Mouse (Mus musculus): ENCODE measurements around the gene Rrnad1. TPM values are rescaled to one million over a fixed set of nuclear protein-coding genes. Genes with fewer than 3 reads are reported as not detected.
"Not testable (repeated sequence)": the region's sequence is repeated elsewhere in the genome, so short reads cannot be mapped to it uniquely, and the experiment has no call there.

Gene Rrnad1
- polyA plus RNA-seq, 1 experiment from 2014 or later, result 12.8 TPM

DNA sequence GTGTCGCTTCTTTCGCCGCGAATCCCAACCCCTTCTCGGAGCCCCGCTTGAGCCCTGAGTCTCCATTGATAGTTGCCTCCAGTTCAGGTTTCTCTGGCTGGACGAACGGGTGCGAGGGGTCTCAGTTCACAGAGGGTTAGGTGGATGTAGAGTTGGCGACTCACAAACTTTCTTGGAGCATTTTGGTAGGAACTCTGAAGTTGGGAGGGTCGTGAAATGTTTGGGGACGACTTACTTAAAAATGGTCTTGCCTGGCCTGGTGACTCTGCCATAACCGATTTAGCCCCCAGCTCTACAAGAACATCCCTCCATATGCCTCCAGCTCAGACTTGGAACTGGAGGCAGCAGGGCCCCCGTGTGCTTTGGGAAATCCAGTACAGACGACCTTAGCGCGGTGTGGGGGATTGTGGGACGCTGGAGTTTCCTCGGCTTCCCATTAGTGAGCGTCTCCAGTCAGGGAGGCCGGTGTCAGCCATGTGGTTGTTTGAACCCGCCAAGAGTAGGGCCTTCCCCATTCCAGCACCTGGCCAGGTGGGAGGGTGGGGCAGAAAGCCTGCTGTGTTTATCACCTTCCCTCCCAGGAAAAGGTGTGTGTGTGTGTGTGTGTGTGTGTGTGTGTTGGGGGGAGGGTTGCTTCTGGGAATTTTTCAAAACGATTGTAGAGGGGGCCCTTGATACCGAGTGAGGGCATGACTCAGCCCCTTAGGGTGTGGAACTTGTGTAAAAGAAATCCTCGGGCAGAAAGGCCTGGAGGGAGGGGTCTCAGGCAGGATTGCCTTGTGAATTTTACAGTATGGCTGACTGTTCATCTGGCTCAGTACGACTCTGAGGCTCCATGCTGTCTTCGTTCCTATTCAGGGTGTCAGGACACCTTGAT lies 23.3 kb downstream of the Rrnad1 start:
- Histone ChIP-seq H3K4me2 (ENCODE audit: low read depth, low read length) (peak overlapping the region; percentile 79), H3K4me1 (ENCODE audit: control insufficient read depth, insufficient read depth, low read length) (peaks cover 35% of the 10 kb centered on the region), H3K9me3 (ENCODE audit: control insufficient read depth, low read length) (no peaks in the 10 kb centered on the region), H3K9ac (ENCODE audit: low read depth, low read length) (peak overlapping the region; percentile 97), H3K27me3 (replicated peaks; ENCODE audit: control insufficient read depth, insufficient read depth, low read length) (no peaks in the 10 kb centered on the region), H3K36me3 (ENCODE audit: control insufficient read depth, insufficient read depth, low read length) (no peaks in the 10 kb centered on the region), H3K27ac (replicated peaks; ENCODE audit: low read depth, low read length) (peak overlapping the region; percentile 96), H3K4me3 (ENCODE audit: low read depth, low read length) (peak overlapping the region; percentile 99)
- under 1% methylated on average over 21 of the region's 27 CpGs for WGBS
- peak; percentile 73 for DNase-seq (ENCODE audit: low spot score)
- no peak for ATAC-seq (ENCODE audit: low read depth)

DNA sequence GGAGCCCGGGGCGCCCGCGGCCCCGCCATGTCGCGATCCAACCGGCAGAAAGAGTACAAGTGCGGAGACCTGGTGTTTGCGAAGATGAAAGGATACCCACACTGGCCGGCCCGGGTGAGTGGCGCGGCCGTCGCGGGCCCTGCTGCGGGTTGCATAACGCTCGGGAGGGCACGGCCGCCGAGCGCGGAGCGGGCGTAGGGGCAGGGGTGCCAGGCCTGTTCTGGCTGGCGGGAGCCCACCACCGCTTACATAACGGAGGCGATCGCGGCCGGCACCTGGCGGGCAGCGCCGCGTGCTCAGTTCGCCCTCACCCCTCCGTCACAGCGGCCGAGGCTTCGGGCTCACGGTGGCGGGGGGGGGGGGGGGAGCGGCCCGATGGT lies 23.9 kb downstream of the Rrnad1 start:
- Histone ChIP-seq H3K27me3 (replicated peaks; ENCODE audit: control insufficient read depth, insufficient read depth, low read length) (no peaks in the 10 kb centered on the region), H3K27ac (replicated peaks; ENCODE audit: low read depth, low read length) (peak overlapping the region; percentile 96), H3K9me3 (ENCODE audit: control insufficient read depth, low read length) (no peaks in the 10 kb centered on the region), H3K4me2 (ENCODE audit: low read depth, low read length) (peak overlapping the region; percentile 79), H3K9ac (ENCODE audit: low read depth, low read length) (peak overlapping the region; percentile 97), H3K36me3 (ENCODE audit: control insufficient read depth, insufficient read depth, low read length) (no peaks in the 10 kb centered on the region), H3K4me3 (ENCODE audit: low read depth, low read length) (peak overlapping the region; percentile 99), H3K4me1 (ENCODE audit: control insufficient read depth, insufficient read depth, low read length) (peaks cover 35% of the 10 kb centered on the region)
- ATAC-seq (ENCODE audit: low read depth) (peak; percentile 4; the same call in 1 of the 2 replicates), DNase-seq (ENCODE audit: low spot score) (no peak)
- WGBS, result 0% methylated on average over 10 of the region's 47 CpGs

DNA sequence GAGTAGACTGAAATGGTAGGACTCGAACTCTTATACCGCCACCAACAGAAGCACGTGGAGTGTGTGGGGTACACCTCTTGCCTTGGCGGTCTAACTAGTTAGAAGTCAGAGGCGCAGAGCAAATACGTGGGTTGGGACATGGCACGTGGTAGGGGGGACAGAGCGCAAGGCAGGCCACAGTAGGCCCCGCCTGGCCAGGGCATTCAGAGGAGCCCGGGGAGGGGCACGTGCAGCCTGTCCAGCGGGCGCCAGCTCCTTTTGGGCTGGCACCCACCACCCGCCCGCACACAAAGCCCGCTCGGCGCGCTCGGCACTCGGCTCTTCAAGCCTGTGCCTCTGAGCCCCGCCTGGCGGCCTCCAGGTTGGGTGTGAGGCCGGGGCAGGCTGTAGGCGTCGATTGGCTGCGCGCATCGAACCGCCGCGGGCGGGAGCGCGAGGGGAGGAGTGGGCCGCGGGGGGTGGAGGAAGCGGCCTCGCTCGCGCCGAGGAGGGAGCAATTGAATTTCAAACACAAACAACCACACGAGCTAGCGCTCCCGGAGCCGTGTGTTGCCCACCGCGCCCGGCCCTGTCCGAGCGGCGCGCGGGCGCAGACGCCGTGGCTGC lies 24.5 kb downstream of the Rrnad1 start, which contains the start of gene Hdgf:
Gene Hdgf (plus strand): TSS at position 442 of the 606 bp plus-strand sequence.
- peak; percentile 99 for DNase-seq (ENCODE audit: low spot score)
- peak within 1 kb of the TSS; percentile 96 for H3K27ac ChIP-seq (replicated peaks; ENCODE audit: low read depth, low read length)
- peak within 1 kb of the TSS; percentile 99 for H3K4me3 ChIP-seq (ENCODE audit: low read depth, low read length)
- H3K9me3 ChIP-seq (ENCODE audit: control insufficient read depth, low read length), result no peaks in the 10 kb centered on the region
- H3K4me2 ChIP-seq (ENCODE audit: low read depth, low read length), result peak within 1 kb of the TSS; percentile 79
- no peaks in the 10 kb centered on the region for H3K27me3 ChIP-seq (replicated peaks; ENCODE audit: control insufficient read depth, insufficient read depth, low read length)
- 0% methylated on average over 36 of the region's 57 CpGs for WGBS
- ATAC-seq (ENCODE audit: low read depth), result peak; percentile 96
- no peaks in the 10 kb centered on the region for H3K36me3 ChIP-seq (ENCODE audit: control insufficient read depth, insufficient read depth, low read length)
- H3K4me1 ChIP-seq (ENCODE audit: control insufficient read depth, insufficient read depth, low read length), result peaks cover 33% of the 10 kb centered on the region
- peak within 1 kb of the TSS; percentile 97 for H3K9ac ChIP-seq (ENCODE audit: low read depth, low read length)

DNA sequence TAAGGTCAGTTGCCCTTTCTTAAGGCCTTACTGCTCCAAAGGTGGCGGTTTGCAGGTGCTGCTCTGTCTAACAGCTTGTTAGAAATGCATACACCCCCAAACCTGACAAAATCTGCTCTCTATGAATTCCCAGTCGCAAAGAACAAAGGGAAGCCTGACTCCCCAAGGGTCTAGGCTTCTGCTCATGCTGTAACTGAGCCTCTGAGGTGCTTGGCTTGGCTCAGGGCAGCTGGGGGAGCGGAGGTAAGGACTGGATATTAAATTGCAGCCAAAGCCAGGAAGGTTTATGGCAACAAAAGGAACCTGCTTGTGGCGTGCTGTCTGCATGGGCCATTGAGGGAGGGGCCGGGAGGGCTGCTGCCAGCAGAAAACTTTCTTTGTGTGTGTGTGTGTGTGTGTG lies 26.7 kb downstream of the Rrnad1 start:
- ATAC-seq (ENCODE audit: low read depth) (peak; percentile 34; the same call in 1 of the 2 replicates), DNase-seq (ENCODE audit: low spot score) (peak; percentile 77)
- peaks cover 11% of the 10 kb centered on the region for H3K4me1 ChIP-seq (ENCODE audit: control insufficient read depth, insufficient read depth, low read length)
- H3K4me2 ChIP-seq (ENCODE audit: low read depth, low read length), result no peak overlapping the region
- no peak overlapping the region for H3K4me3 ChIP-seq (ENCODE audit: low read depth, low read length)
- no peaks in the 10 kb centered on the region for H3K9me3 ChIP-seq (ENCODE audit: control insufficient read depth, low read length)
- no peak overlapping the region for H3K9ac ChIP-seq (ENCODE audit: low read depth, low read length)
- H3K27me3 ChIP-seq (replicated peaks; ENCODE audit: control insufficient read depth, insufficient read depth, low read length), result no peaks in the 10 kb centered on the region
- H3K36me3 ChIP-seq (ENCODE audit: control insufficient read depth, insufficient read depth, low read length), result no peaks in the 10 kb centered on the region
- H3K27ac ChIP-seq (replicated peaks; ENCODE audit: low read depth, low read length), result no peak overlapping the region
- 42% methylated on average over 5 of the region's 5 CpGs for WGBS

DNA sequence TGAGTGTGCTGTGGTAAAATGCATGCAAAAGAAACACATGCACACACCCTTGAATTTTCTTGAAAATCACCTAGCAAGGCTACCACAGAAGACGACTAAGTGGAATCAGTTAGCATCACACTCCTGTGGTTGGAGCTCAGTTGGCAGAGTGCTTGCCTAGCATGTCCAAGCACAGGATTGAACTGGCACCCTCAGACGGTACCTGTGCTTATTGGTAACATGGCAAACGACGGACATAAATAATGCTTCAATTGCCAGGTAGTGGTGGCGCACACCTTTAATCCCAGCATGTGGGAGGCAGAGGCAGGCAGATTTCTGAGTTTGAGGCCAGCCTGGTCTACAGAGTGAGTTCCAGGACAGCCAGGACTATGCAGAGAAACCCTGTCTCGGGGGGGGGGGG lies 28.6 kb downstream of the Rrnad1 start:
- not testable (repeated sequence) for H3K9me3 ChIP-seq (ENCODE audit: control insufficient read depth, low read length); H3K36me3 ChIP-seq (ENCODE audit: control insufficient read depth, insufficient read depth, low read length); H3K4me1 ChIP-seq (ENCODE audit: control insufficient read depth, insufficient read depth, low read length); H3K4me2 ChIP-seq (ENCODE audit: low read depth, low read length); ATAC-seq (ENCODE audit: low read depth); H3K27ac ChIP-seq (replicated peaks; ENCODE audit: low read depth, low read length); H3K4me3 ChIP-seq (ENCODE audit: low read depth, low read length); DNase-seq (ENCODE audit: low spot score); H3K27me3 ChIP-seq (replicated peaks; ENCODE audit: control insufficient read depth, insufficient read depth, low read length); H3K9ac ChIP-seq (ENCODE audit: low read depth, low read length)
- WGBS, result 88% methylated on average over 5 of the region's 6 CpGs

DNA sequence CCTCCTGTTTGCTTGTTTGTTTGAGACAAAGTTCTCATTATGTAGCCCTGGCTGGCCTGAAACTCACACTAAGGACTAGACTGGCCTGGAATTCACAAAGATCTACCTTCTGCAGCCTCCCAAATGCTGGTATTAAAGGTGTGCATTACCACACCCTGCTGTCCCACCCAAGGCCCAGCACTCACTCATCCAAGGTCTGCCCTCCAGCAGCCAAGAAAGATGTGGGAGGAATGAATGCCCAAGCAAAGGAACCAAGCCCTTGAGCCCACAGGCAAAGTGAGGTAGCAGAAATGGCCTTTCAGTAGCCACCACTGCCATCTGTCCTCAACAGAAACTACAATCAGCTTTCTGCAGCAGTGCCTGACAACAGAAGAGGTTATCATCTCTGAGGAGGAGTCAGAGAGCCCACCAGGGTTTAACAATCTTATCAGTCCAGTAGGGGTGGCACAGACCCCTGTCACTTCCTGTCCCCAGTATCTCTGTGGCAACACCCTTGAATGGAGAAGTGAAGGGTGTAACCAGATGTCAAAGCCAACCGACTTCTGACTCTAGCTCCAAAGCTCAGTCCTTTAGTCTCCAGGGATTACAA lies 29.4 kb downstream of the Rrnad1 start:
- no peak overlapping the region for H3K27ac ChIP-seq (replicated peaks; ENCODE audit: low read depth, low read length)
- ATAC-seq (ENCODE audit: low read depth), result no peak
- WGBS, result 21% methylated on average over 1 of the region's 1 CpGs
- H3K9ac ChIP-seq (ENCODE audit: low read depth, low read length), result no peak overlapping the region
- no peaks in the 10 kb centered on the region for H3K4me1 ChIP-seq (ENCODE audit: control insufficient read depth, insufficient read depth, low read length)
- H3K4me3 ChIP-seq (ENCODE audit: low read depth, low read length), result no peak overlapping the region
- H3K36me3 ChIP-seq (ENCODE audit: control insufficient read depth, insufficient read depth, low read length), result no peaks in the 10 kb centered on the region
- no peak overlapping the region for H3K4me2 ChIP-seq (ENCODE audit: low read depth, low read length)
- no peak for DNase-seq (ENCODE audit: low spot score)
- H3K27me3 ChIP-seq (replicated peaks; ENCODE audit: control insufficient read depth, insufficient read depth, low read length), result no peaks in the 10 kb centered on the region
- H3K9me3 ChIP-seq (ENCODE audit: control insufficient read depth, low read length), result no peaks in the 10 kb centered on the region

DNA sequence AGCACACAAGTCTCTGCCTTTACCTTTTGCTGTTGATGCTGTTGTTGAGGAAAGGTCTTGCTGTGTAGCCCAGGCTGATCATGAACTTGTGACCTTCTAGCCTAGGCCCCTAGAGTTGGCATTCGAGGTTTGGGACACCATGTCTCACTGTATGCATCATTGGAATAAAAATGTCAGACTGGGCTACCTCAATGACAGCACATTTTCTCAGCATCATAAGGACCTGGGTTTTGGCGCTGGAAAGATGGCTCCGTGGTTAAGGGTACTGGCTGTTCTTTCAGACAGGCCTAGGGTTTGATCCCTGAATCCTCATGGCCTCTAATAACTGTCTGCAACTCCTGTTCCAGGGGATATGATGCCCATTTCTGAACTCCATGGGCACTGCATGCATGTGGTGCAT lies 30.7 kb downstream of the Rrnad1 start:
- Histone ChIP-seq H3K27ac (replicated peaks; ENCODE audit: low read depth, low read length) (no peak overlapping the region), H3K9me3 (ENCODE audit: control insufficient read depth, low read length) (no peaks in the 10 kb centered on the region), H3K4me3 (ENCODE audit: low read depth, low read length) (no peak overlapping the region), H3K9ac (ENCODE audit: low read depth, low read length) (no peak overlapping the region), H3K36me3 (ENCODE audit: control insufficient read depth, insufficient read depth, low read length) (no peaks in the 10 kb centered on the region), H3K4me2 (ENCODE audit: low read depth, low read length) (no peak overlapping the region), H3K4me1 (ENCODE audit: control insufficient read depth, insufficient read depth, low read length) (no peaks in the 10 kb centered on the region), H3K27me3 (replicated peaks; ENCODE audit: control insufficient read depth, insufficient read depth, low read length) (no peaks in the 10 kb centered on the region)
- DNase-seq (ENCODE audit: low spot score) (no peak), ATAC-seq (ENCODE audit: low read depth) (no peak)
- 71% methylated on average over 3 of the region's 3 CpGs for WGBS

DNA sequence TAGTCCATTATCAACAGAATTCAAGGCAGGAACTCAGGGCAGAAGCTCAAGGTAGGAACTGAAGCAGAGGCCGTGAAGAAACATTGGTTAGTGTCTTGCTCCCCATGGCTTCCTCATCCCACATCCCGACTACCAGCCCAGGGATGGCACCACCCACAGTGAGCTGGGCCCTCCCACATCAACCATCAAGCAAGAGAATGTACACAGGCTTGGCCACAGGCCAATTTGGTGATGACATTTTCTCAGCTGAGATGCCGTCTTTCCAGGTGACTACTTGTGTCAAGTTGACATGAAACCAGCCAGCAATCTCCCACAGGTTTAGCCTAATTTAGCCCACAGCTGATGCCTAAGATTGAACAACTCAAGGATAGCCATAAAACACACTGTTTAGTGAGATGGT lies 31.3 kb downstream of the Rrnad1 start:
- no peak overlapping the region for H3K4me3 ChIP-seq (ENCODE audit: low read depth, low read length)
- H3K4me2 ChIP-seq (ENCODE audit: low read depth, low read length), result no peak overlapping the region
- ATAC-seq (ENCODE audit: low read depth) (no peak), DNase-seq (ENCODE audit: low spot score) (no peak)
- WGBS, result 67% methylated on average over 3 of the region's 3 CpGs
- no peak overlapping the region for H3K9ac ChIP-seq (ENCODE audit: low read depth, low read length)
- no peaks in the 10 kb centered on the region for H3K4me1 ChIP-seq (ENCODE audit: control insufficient read depth, insufficient read depth, low read length)
- no peaks in the 10 kb centered on the region for H3K9me3 ChIP-seq (ENCODE audit: control insufficient read depth, low read length)
- H3K27me3 ChIP-seq (replicated peaks; ENCODE audit: control insufficient read depth, insufficient read depth, low read length), result no peaks in the 10 kb centered on the region
- H3K36me3 ChIP-seq (ENCODE audit: control insufficient read depth, insufficient read depth, low read length), result no peaks in the 10 kb centered on the region
- no peak overlapping the region for H3K27ac ChIP-seq (replicated peaks; ENCODE audit: low read depth, low read length)
